Mouse (Mus musculus) heart, embryonic 16.5 days (tissue): ENCODE results near the gene Card9. TPM values are rescaled to one million over a fixed set of nuclear protein-coding genes. Genes with fewer than 3 reads are reported as not detected.
A peak's percentile ranks its signal among the peaks of the same experiment; 100 is the strongest.

Experiments
- ATAC-seq: fragments of 200-750 bp; cut with Nextera tagmentation; replicated peaks from 2 replicates; pipeline ENCODE4 v1.8.0; 2017; ENCODE audit warnings: moderate number of reproducible peaks; ENCODE audit not compliant: insufficient read depth, low FRiP score; ENCODE audit errors: extremely low read depth
- H3K27ac ChIP-seq: fragments of 300-500 bp; sonication (generic); 2 replicates; pipeline ENCODE4 v1.5.1; 2014; ENCODE audit warnings: mild to moderate bottlenecking, low read length, control low read depth, moderate library complexity
- H3K27me3 ChIP-seq: fragments of 300-500 bp; sonication (generic); 2 replicates; pipeline ENCODE4 v1.6.1; 2014; ENCODE audit warnings: low read length, mixed read lengths; ENCODE audit not compliant: control insufficient read depth, insufficient read depth
- H3K36me3 ChIP-seq: fragments of 300-500 bp; sonication (generic); 2 replicates; pipeline ENCODE4 v1.6.1; 2014; ENCODE audit not compliant: control insufficient read depth, insufficient read depth
- H3K4me1 ChIP-seq: fragments of 300-500 bp; sonication (generic); 2 replicates; pipeline ENCODE4 v1.6.1; 2014; ENCODE audit warnings: low read length, mixed read lengths; ENCODE audit not compliant: control insufficient read depth, insufficient read depth
- H3K4me2 ChIP-seq: fragments of 300-500 bp; sonication (generic); 2 replicates; pipeline ENCODE4 v1.6.1; 2014; ENCODE audit warnings: low read depth, mild to moderate bottlenecking, control low read depth, low read length
- H3K4me3 ChIP-seq: fragments of 300-500 bp; sonication (generic); 2 replicates; pipeline ENCODE4 v1.5.1; 2014; ENCODE audit warnings: mild to moderate bottlenecking, control low read depth, low read length
- H3K9ac ChIP-seq: fragments of 300-500 bp; sonication (generic); 2 replicates; pipeline ENCODE4 v1.6.1; 2014; ENCODE audit warnings: low read length, control low read depth
- H3K9me3 ChIP-seq: fragments of 300-500 bp; sonication (generic); replicated peaks from 2 replicates; pipeline ENCODE4 v1.6.1; 2016; ENCODE audit warnings: low read length; ENCODE audit not compliant: control insufficient read depth
- WGBS: fragments of 180-500 bp; shearing (Covaris S2); extraction: QIAGEN DNeasy Blood & Tissue Kit; methylation state at CpG from one replicate; pipeline ENCODE4 v1.1.7; 2014; 5-methylcytosine and 5-hydroxymethylcytosine counted together
- polyA plus RNA-seq: library from polyadenylated mRNA; unstranded; fragments of >200 nt; fragmentation: Nextera tagmentation; extraction: Ambion mirVana; gene quantifications from 2 replicates; pipeline ENCODE4 v1.2.1, GENCODE M21; 2015

The Card9 gene
- polyA plus RNA-seq, 1 experiment from 2014 or later = 1.2 TPM

- no peaks in the 10 kb centered on the region for H3K27me3 ChIP-seq
- H3K4me1 ChIP-seq = peaks cover 10% of the 10 kb centered on the region
- no peak for ATAC-seq
- H3K9me3 ChIP-seq = no peaks in the 10 kb centered on the region
- no peak overlapping the region for H3K4me3 ChIP-seq
- no peak overlapping the region for H3K9ac ChIP-seq
- no peak overlapping the region for H3K4me2 ChIP-seq
- no peaks in the 10 kb centered on the region for H3K36me3 ChIP-seq
- H3K27ac ChIP-seq = no peak overlapping the region
- 76% methylated on average over 4 of the region's 4 CpGs for WGBS
These were observed 4.5 kb downstream of the Card9 start for GRCm38 (mm10) chr2:26356231-26356630.

DNA sequence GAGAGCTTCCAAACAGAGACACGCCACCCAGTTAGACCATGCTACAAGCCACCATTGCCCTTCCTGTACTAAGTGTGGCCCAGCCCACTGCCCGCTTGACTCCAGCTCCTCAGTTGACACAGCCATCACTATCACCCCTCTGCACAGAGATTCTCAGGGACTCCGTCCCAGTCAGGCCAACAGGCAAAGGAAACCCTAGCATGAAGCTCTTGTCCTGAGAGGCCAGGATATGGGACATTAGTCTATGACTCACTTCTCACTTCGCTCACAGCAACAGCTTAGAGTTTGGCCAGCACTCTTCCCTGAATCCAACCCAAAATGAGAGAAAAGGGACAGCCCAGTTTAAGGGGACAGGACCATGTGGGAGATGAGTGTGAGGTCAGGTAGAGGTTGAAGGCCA is 6.3 kb downstream of the Card9 start:
- 88% methylated on average over 4 of the region's 4 CpGs for WGBS
- Histone ChIP-seq H3K4me3 (no peak overlapping the region), H3K27me3 (no peaks in the 10 kb centered on the region), H3K4me1 (peaks cover 17% of the 10 kb centered on the region), H3K36me3 (peaks cover 5% of the 10 kb centered on the region), H3K9ac (no peak overlapping the region), H3K9me3 (no peaks in the 10 kb centered on the region), H3K4me2 (no peak overlapping the region), H3K27ac (no peak overlapping the region)
- no peak for ATAC-seq

DNA sequence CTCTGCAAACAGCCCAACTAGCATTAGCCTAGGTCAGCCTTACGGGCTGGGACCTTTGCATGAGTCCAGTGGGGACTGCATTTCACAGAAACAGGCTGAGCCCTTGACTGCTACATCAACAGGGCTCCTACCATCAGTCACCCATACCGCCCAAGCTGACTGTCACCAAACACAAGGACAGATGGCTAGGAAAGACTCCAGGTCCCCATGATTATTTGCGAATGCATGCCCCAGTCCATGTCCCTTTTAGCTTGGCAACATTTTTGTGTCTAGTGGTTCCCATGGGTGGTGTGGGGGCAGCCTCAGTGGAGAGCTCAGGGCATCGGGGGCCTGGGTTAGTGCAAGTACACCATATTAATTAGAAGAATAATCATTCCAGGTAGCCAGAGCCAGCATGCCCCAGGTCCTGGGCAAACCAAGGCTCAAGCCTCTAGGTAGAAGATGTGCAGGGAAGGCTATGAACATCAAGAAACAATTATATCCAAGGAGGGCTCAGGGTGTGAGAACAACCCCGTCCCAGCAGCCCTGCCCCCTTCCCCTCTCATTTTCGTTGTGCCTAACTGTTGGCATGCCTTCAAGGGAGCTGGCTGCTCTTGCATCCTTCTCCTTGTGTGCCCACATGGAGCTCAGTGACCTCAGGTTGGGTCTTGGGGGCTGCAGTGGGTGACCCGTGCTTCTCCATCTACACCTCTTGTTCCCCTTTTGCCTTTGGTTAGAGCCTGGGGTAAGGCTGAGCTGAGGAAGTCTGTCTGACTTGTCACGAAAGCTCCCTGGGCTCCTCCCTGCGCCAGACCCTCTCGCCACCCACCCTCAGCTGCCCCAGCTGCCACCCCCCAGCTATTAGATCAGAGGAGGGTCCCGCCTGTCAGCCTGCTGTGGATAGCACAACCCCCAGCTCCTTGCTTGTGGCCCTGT is 7.4 kb downstream of the Card9 start:
- peaks cover 9% of the 10 kb centered on the region for H3K36me3 ChIP-seq
- H3K4me3 ChIP-seq = 0 out of 2 replicates have a peak overlapping the region, but pooled peaks have one; percentile 89
- 82% methylated on average over 11 of the region's 11 CpGs for WGBS
- no peaks in the 10 kb centered on the region for H3K9me3 ChIP-seq
- H3K4me1 ChIP-seq = peaks cover 19% of the 10 kb centered on the region
- H3K4me2 ChIP-seq = peak overlapping the region; percentile 99
- H3K27me3 ChIP-seq = no peaks in the 10 kb centered on the region
- ATAC-seq = no peak
- H3K9ac ChIP-seq = peak overlapping the region; percentile 93
- no peak overlapping the region for H3K27ac ChIP-seq

GRCm38 (mm10) chr2:26352291-26352910 is 8.3 kb downstream of the Card9 start:
- Histone ChIP-seq H3K4me2 (peak overlapping the region; percentile 99), H3K27ac (peak overlapping the region; percentile 47), H3K27me3 (no peaks in the 10 kb centered on the region), H3K9ac (peak overlapping the region; percentile 93), H3K36me3 (peaks cover 9% of the 10 kb centered on the region), H3K4me3 (peak overlapping the region; percentile 89), H3K9me3 (no peaks in the 10 kb centered on the region), H3K4me1 (peaks cover 19% of the 10 kb centered on the region)
- 4% methylated on average over 36 of the region's 36 CpGs for WGBS
- 0 out of 2 replicates have a peak, but pooled peaks have one; percentile 6 for ATAC-seq

- H3K27me3 ChIP-seq = no peaks in the 10 kb centered on the region
- H3K36me3 ChIP-seq = peaks cover 9% of the 10 kb centered on the region
- WGBS = 2% methylated on average over 62 of the region's 62 CpGs
- H3K4me1 ChIP-seq = peaks cover 19% of the 10 kb centered on the region
- peak within 1 kb of the TSS; percentile 89 for H3K4me3 ChIP-seq
- H3K27ac ChIP-seq = peak within 1 kb of the TSS; percentile 84
- H3K4me2 ChIP-seq = peak within 1 kb of the TSS; percentile 99
- H3K9ac ChIP-seq = peak within 1 kb of the TSS; percentile 97
- ATAC-seq = peak; percentile 82
- H3K9me3 ChIP-seq = no peaks in the 10 kb centered on the region
These were observed 9.1 kb downstream of the Card9 start, which contains the start of gene Dnlz for GRCm38 (mm10) chr2:26351358-26352290. Gene Dnlz (minus strand): TSS chr2:26352110.

DNA sequence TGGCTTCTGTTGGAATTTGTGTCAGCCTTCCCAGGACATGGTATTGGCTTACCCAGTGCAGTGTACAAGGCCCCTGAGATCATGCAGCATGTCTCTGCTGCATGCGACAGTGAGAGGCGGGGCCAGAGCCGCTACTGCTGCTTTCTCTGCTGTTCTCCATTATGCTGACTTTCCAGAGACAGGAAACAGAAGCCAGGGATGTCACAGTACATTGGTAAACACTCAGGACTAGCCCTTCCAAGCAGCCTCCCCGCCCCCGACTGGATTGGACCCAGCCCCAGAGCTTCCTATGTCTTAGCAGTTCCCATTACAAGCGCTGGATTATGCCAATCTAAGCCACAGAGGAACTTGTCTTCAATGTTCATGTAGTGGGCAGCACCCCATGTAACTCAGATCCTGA is 12.5 kb downstream of the Card9 start:
- Histone ChIP-seq H3K9ac (no peak overlapping the region), H3K27ac (peak overlapping the region; percentile 49), H3K9me3 (no peaks in the 10 kb centered on the region), H3K4me2 (no peak overlapping the region), H3K27me3 (no peaks in the 10 kb centered on the region), H3K4me3 (no peak overlapping the region), H3K4me1 (peaks cover 24% of the 10 kb centered on the region), H3K36me3 (peaks cover 27% of the 10 kb centered on the region)
- no peak for ATAC-seq
- 54% methylated on average over 6 of the region's 6 CpGs for WGBS

- Histone ChIP-seq H3K9ac (peak overlapping the region; percentile 32), H3K4me3 (no peak overlapping the region), H3K36me3 (peaks cover 20% of the 10 kb centered on the region), H3K4me2 (peak overlapping the region; percentile 74), H3K27me3 (no peaks in the 10 kb centered on the region), H3K4me1 (peaks cover 48% of the 10 kb centered on the region), H3K9me3 (no peaks in the 10 kb centered on the region), H3K27ac (peak overlapping the region; percentile 98)
- no peak for ATAC-seq
- WGBS = 48% methylated on average over 11 of the region's 11 CpGs
These were observed 17.9 kb downstream of the Card9 start for GRCm38 (mm10) chr2:26342609-26343490.

- Histone ChIP-seq H3K27me3 (no peaks in the 10 kb centered on the region), H3K4me1 (peaks cover 48% of the 10 kb centered on the region), H3K36me3 (peaks cover 20% of the 10 kb centered on the region), H3K27ac (peak overlapping the region; percentile 98), H3K4me2 (peak overlapping the region; percentile 74), H3K4me3 (peak overlapping the region; percentile 52), H3K9me3 (no peaks in the 10 kb centered on the region), H3K9ac (peak overlapping the region; percentile 80)
- ATAC-seq = peak; percentile 69
- WGBS = 20% methylated on average over 10 of the region's 10 CpGs
These were observed 18.7 kb downstream of the Card9 start for GRCm38 (mm10) chr2:26342044-26342443.
